Mouse (Mus musculus) cortical plate, adult 2 months (tissue): ENCODE measurements around the gene R3hdm1.

ENCODE experiments used
- CTCF ChIP-seq: fragments of 200-500 bp; IDR thresholded peaks from 2 replicates; pipeline ENCODE4 v1.5.1; 2011; ENCODE audit warnings: mild to moderate bottlenecking, control low read depth, low read length; ENCODE audit not compliant: insufficient read depth; ENCODE audit errors: extremely low read depth
- POLR2A ChIP-seq: fragments of 200-500 bp; IDR thresholded peaks from 2 replicates; pipeline ENCODE4 v1.6.1; 2011; ENCODE audit warnings: mild to moderate bottlenecking, low read length, control low read depth; ENCODE audit not compliant: insufficient read depth; ENCODE audit errors: extremely low read depth

DNA sequence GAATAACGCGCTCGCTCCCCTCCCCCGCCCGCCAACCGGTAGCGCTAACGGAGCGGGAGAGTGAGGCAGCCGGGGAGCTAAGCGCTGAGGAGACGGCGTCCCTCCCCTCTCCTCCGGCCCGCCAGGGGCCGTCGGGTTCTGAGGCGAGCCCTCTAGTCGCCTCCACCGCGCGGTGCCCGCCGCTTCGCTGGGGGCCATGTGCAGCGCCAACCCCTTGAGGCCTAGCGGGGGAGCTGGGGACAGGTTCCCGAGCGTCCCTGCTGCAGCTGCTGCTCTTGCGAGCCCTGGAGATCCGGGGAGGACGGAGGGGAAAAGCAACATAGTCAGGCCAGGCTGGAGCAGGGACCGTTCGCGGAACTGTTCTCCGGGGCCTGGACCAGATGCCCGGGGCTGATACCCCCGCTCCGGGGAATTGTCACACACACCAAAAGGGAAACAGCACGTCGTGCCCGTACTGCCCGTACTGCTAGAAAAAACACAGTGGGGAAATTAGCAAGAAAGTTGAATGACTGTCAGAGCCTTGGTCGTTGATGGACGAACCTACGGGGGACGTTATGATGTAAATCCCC lies 503 bp downstream of the R3hdm1 start:
- TF ChIP-seq CTCF (no peak), POLR2A (no peak)
